Mouse (Mus musculus): ENCODE data around the gene Scml2.
A peak's percentile ranks its signal among the peaks of the same experiment; 100 is the strongest.
"Not testable (repeated sequence)": the region's sequence is repeated elsewhere in the genome, so short reads cannot be mapped to it uniquely, and the experiment has no call there.

Scml2 gene

DNA sequence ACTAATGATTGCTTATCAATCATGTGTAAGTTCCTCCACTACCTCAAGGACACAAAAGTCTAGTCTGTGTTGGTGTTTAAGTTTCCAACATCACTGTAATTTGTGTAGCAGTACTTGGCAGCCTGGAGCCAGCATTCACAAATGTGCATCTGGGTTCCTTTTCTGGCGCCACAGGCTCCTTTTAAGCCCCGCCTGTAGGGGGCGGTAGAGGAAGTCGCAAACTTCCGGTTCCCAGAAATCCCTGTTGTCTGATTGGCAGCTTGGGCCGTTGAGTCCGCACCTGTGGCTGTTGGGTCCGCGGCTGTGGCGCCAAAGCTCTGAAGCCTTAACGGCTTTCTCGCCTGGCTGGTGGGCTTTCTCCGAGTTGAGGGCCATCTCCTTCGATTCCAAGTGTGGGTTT lies at the start of gene Scml2:
Scml2 (plus strand) TSS at position 301 of the 400 bp plus-strand sequence.
- DNase-seq: not testable (repeated sequence)

DNA sequence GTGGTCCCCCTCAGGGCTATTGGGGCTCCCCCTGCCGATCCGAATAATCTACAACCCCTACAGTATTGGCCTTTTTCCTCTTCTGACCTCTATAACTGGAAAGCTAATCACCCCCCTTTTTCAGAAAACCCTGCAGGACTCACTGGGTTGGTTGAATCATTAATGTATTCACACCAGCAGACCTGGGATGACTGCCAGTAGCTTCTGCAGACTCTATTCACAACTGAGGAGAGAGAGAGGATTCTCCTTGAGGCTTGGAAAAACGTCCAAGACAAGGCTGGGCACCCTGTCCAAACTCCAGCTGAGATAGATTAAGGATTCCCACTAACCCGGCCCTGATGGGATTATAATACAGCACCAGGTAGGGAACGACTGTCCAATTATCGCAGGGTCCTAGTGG lies 41.4 kb upstream of the Scml2 start:
- not testable (repeated sequence) for DNase-seq

DNA sequence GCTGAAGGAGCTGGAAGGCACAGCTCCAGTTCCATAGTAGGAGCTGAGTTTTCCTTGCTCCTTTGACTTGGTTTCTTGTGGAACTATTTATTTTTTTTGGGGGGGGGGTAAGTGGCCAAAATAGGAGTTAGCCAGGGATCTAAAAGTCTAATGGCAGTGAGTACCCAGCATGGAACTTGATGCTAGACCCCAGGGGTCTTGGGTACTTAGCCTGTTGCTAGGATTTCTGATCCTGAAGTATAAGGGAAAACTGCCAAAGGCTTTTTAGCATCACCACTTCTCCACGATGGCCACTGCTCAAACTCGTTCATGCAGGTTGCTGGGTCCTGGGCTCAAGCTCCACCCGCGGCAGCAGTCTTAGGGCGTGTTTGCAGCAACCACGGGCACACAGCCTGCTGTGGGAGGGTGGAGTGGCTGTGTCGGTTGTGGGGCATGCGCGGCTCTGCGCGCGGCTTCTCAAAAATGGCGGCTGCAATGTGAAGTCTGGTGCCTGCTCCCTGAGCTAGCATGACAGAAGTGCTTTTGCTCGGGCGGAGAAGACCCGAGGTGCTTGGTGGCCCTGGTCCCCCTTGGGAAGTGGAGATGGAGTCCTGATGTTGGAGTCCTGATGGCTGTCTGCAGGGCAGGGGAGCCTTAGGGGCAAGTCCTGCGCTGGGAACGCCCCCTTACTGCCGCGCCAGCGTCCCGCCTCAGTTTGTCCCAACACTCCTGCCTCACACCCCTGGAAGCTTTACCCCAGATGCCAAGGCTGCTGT lies 45.5 kb downstream of the Scml2 start:
- peak; percentile 66 to 77 for DNase-seq

DNA sequence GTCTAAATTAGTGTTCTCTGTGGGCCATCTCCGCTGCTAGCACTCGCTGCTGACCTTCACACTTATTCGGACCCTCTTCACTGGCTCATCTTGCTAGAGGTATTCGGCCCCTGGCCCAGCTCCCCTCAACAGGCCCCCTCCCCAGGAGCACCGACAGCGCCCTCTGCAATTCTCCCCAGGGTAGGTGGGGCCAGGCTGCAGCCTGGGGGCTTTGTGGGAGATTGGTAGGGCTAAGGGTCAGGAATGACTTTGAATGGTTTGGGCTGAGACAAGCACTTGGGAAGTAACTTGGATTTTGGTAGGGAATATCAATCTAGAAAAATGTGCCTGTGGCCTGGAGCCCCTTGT lies 46.0 kb downstream of the Scml2 start:
- no peak for DNase-seq

DNA sequence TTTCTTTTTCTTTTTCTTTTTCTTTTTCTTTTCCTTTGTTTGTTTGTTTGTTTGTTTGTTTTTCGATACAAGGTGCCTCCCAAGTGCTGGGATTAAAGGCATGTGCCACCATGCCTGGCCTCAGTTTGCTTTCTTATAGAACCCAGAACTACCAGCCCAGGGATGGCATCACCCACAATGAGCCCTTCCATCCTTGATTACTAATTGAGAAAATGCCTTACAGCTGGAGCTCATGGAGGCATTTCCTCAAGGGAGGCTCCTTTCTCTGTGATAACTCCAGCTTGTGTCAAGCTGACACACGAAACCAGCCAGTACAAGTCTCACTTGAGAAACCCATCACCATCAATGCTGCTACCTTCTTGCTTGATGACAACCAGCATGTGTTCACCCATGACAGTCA lies 170.2 kb downstream of the Scml2 start, which contains the start of gene Gm15262:
Gm15262 (plus strand) TSS at position 301 of the 400 bp plus-strand sequence.
- not testable (repeated sequence) for DNase-seq

Data from kidney, postnatal 4 days (tissue).